ENCODE assay signal across 10 mouse cellular contexts in the genomic region with DNA sequence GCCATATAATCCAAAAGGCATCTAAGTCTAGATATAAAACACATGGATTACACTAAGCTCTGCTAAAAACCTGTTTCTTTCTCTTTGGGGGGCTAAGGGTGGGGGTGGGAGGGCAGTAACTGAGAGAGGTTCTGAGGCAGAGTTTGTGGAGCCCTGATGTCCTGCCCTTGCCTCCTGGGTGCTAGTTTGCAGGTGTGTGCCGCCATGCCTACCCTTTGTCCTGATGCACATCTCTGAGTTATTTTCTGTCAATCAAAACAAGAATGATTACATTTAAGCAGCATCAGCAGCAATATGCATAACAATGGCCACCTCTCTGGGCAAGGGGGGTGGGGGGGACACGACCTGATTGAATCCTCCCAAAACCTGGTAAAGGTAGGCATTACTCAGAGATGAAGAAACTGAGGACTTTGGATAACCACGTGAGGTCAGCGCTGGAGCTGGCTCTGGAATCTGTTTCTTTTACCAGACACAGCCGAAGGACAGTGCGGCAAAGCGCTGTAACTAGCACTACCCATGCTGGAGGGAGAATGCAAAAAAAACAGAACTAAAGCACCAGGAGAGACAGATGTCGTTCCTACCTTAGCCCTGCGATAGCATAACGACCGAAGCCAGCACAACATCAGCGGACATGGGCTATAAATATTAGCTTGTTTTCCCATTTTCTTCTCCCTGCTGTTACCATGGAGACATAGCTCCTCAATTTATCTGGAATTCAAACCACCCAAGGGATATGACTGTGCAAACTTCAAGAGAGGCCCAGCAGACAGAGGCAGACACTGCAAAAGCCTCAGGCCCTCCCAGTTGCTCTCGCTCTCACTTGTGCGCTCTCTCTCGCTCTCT. TPM values are rescaled to one million over a fixed set of nuclear protein-coding genes. Genes with fewer than 3 reads are reported as not detected.
A peak's percentile ranks its signal among the peaks of the same experiment; 100 is the strongest.
DNase-seq lines count a peak whose midpoint lies in the region; ATAC-seq lines count a peak whose summit lies in the region.
"Had no signal": no experiment of that assay in that cellular context is flagged by ENCODE, and none has a peak within 500 bp of the region (broad histone marks: within the 10 kb centered on the region; RNA-seq: fewer than 3 reads in every experiment).

No protein-coding gene starts in this region.

- peak; percentile 33 to 53 for DNase-seq in heart, adult 9 months (ENCODE audit: low spot score in 2 of 2)
- no peak for DNase-seq in heart, adult 11 months
- DNase-seq in midbrain, embryonic 11.5 days (ENCODE audit: low spot score, missing footprints): peak; percentile 95
- no peak for DNase-seq in thymus, postnatal 0 days (ENCODE audit: low spot score)
- no peak for DNase-seq in urinary bladder, postnatal 36 days (ENCODE audit: low spot score in 2 of 2)

- H3K27ac ChIP-seq in brown adipose tissue, adult 24 weeks (replicated peaks; ENCODE audit: low read depth, low read length): peak overlapping the region; percentile 51
- H3K27ac ChIP-seq in heart, embryonic 15.5 days: no peak overlapping the region
- H3K27ac ChIP-seq in midbrain, embryonic 11.5 days (ENCODE audit: low read depth, low read length): peak overlapping the region; percentile 59
- H3K27ac ChIP-seq: liver, embryonic 14.5 days had no signal

- no peaks in the 10 kb centered on the region for H3K36me3 ChIP-seq in heart, embryonic 15.5 days
- H3K36me3 ChIP-seq in midbrain, embryonic 11.5 days (ENCODE audit: control insufficient read depth, insufficient read depth, low read length): no peaks in the 10 kb centered on the region

- H3K4me3 ChIP-seq in brown adipose tissue, adult 24 weeks (ENCODE audit: insufficient read depth, low read depth, low read length): peak overlapping the region; percentile 16; the same call in 1 of the 2 replicates
- H3K4me3 ChIP-seq in heart, embryonic 15.5 days: no peak overlapping the region
- no peak overlapping the region for H3K4me3 ChIP-seq in midbrain, embryonic 11.5 days (ENCODE audit: low read depth, low read length)

- no peaks in the 10 kb centered on the region for H3K9me3 ChIP-seq in heart, embryonic 15.5 days (replicated peaks)
- no peaks in the 10 kb centered on the region for H3K9me3 ChIP-seq in midbrain, embryonic 11.5 days (ENCODE audit: control insufficient read depth, low read length)

- no peaks in the 10 kb centered on the region for H3K4me1 ChIP-seq in brown adipose tissue, adult 24 weeks (ENCODE audit: control insufficient read depth, insufficient read depth, insufficient read length, low read length)
- peaks cover 24% of the 10 kb centered on the region for H3K4me1 ChIP-seq in heart, embryonic 15.5 days (replicated peaks)
- peaks cover 26% of the 10 kb centered on the region for H3K4me1 ChIP-seq in midbrain, embryonic 11.5 days (ENCODE audit: control insufficient read depth, insufficient read depth, low read length)

- no peaks in the 10 kb centered on the region for H3K27me3 ChIP-seq in heart, embryonic 15.5 days
- H3K27me3 ChIP-seq in midbrain, embryonic 11.5 days (ENCODE audit: control insufficient read depth, insufficient read depth, low read length): peaks cover 6% of the 10 kb centered on the region; the same call in 1 of the 2 replicates
- H3K27me3 ChIP-seq: CH12.LX had no signal

- WGBS in heart, embryonic 15.5 days: 50% methylated on average over 15 of the region's 15 CpGs
- 32% methylated on average over 15 of the region's 15 CpGs for WGBS in midbrain, embryonic 11.5 days

- no peak overlapping the region for H3K9ac ChIP-seq in heart, embryonic 15.5 days
- peak overlapping the region; percentile 53 for H3K9ac ChIP-seq in midbrain, embryonic 11.5 days (ENCODE audit: low read length)
- H3K9ac ChIP-seq: liver, embryonic 14.5 days had no signal

- H3K4me2 ChIP-seq in heart, embryonic 15.5 days: 0 out of 2 replicates have a peak overlapping the region, but pooled peaks have one; percentile 5
- H3K4me2 ChIP-seq in midbrain, embryonic 11.5 days: peak overlapping the region; percentile 30

- 0 out of 2 replicates have a peak, but pooled peaks have one; percentile 40 for ATAC-seq in heart, embryonic 15.5 days (replicated peaks; ENCODE audit: insufficient number of reproducible peaks, insufficient read depth, low FRiP score, low read depth)
- peak; percentile 66 for ATAC-seq in midbrain, embryonic 11.5 days (ENCODE audit: low FRiP score)
- no peak for ATAC-seq in erythroid progenitor cell, adult 5-6 weeks (replicated peaks; ENCODE audit: low FRiP score, poor library complexity, severe bottlenecking)

RNA-seq across cellular contexts. Expression of a gene that starts 26.1 kb away (rescaled TPM):
- 25.9 and 34.2 TPM in 2 replicates for polyA plus RNA-seq in brown adipose tissue, adult 24 weeks (2012; ENCODE audit: insufficient read depth, insufficient read length, missing spikeins)
- polyA plus RNA-seq in heart, embryonic 15.5 days (2015; fragmentation: Nextera tagmentation; extraction: Ambion mirVana): 65.1 and 77.2 TPM in 2 replicates
- polyA plus RNA-seq in midbrain, embryonic 11.5 days (2014; fragmentation: Nextera tagmentation; extraction: Ambion mirVana): 176 and 188 TPM in 2 replicates
- total RNA-seq in erythroid progenitor cell, adult 5-6 weeks (2015; ENCODE audit: low replicate concordance): 223 and 225 TPM in 2 replicates
- total RNA-seq in erythroid progenitor cell, adult 5-6 weeks (2017; ENCODE audit: low replicate concordance): 379 and 392 TPM in 2 replicates
- 110 and 112 TPM in 2 replicates for polyA plus RNA-seq in thymus, postnatal 0 days (2015; fragmentation: Nextera tagmentation; extraction: Ambion mirVana)

Comparison
In these comparisons a context has a peak if more than half of its experiments do, and no peak if none do; other contexts are left out.
1. DNase-seq: peak in heart, adult 9 months (2 of 2) and midbrain, embryonic 11.5 days (single experiment); none in heart, adult 11 months (single experiment), thymus, postnatal 0 days (single experiment) and urinary bladder, postnatal 36 days (0 of 2).